Mouse (Mus musculus): ENCODE measurements at regions not wholly inside any gene's neighbourhood (a gene's known extent, or its start where the extent isn't known, plus 50 kb on each side); places are given as distances from the start of the nearest gene placed in this dataset.
A peak's percentile ranks its signal among the peaks of the same experiment; 100 is the strongest.
"Not testable (repeated sequence)": the region's sequence is repeated elsewhere in the genome, so short reads cannot be mapped to it uniquely, and the experiment has no call there.

DNA sequence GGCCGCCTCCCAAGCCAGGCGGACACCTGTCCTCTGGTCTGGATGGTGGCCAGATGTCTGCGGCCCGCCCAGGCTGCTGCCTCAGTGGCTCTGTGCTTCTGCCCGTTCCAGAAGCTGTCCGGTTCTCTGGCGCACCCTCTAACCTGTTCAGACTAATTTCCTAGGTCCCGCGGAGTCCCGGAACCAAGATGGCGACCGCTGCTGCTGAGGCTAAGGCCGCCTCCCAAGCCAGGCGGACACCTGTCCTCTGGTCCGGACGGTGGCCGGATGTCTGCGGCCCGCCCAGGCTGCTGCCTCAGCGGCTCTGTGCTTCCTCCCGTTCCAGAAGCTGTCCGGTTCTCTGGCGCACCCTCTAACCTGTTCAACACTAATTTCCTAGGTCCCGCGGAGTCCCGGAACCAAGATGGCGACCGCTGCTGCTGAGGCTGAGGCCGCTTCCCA, 318.1 kb downstream of the Dad1 start:
- H3K36me3 ChIP-seq (replicated peaks); H3K9me3 ChIP-seq; H3K27me3 ChIP-seq; H3K4me2 ChIP-seq; ATAC-seq (ENCODE audit: low FRiP score); H3K9ac ChIP-seq; H3K4me3 ChIP-seq (replicated peaks); H3K27ac ChIP-seq; H3K4me1 ChIP-seq: not testable (repeated sequence)
- WGBS: 97% methylated on average over 29 of the region's 29 CpGs

DNA sequence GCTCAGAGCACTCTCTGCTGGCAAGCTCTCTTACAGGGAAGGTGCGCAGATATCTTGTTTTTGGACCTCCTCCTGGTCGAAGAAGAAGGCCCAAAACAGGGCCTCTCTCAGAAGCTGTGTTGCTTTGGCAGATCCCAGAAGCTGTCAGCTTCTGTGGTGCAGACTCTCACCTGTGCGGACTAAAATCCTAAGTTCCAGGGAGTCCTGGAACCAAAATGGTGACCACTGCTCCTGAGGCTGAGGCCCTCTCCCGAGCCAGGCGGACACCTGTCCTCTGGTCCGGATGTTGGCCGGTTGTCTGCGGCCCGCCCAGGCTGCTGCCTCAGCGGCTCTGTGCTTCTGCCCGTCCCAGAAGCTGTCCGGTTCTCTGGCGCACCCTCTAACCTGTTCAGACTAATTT, 318.6 kb downstream of the Dad1 start:
- not testable (repeated sequence) for H3K36me3 ChIP-seq (replicated peaks); H3K4me3 ChIP-seq (replicated peaks); H3K9me3 ChIP-seq; H3K4me2 ChIP-seq; H3K9ac ChIP-seq; H3K4me1 ChIP-seq; ATAC-seq (ENCODE audit: low FRiP score); H3K27me3 ChIP-seq; H3K27ac ChIP-seq
- 95% methylated on average over 9 of the region's 13 CpGs for WGBS

DNA sequence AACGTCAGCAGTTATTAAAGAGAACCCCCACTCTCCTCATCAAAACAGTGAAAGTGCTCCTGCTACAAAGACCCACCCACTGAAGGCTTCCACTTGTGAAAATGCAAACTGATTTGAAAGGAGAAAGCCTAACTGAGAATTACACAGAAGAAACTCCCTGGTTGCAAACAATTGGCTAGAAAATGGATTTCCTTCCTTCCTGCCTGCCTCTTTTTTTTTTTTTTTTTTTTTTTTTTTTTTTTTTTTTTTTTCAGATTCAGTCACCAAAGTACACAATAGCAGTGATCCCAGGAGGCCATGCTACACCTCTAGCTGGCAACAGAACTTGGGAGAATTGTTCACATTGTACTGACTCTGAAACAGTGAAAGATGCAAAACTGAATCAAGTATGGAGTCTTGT, 343.0 kb downstream of the Dad1 start:
- Histone ChIP-seq H3K4me3 (replicated peaks) (no peak overlapping the region), H3K4me2 (no peak overlapping the region), H3K36me3 (replicated peaks) (no peaks in the 10 kb centered on the region), H3K4me1 (no peaks in the 10 kb centered on the region), H3K9ac (no peak overlapping the region), H3K9me3 (no peaks in the 10 kb centered on the region), H3K27me3 (no peaks in the 10 kb centered on the region), H3K27ac (no peak overlapping the region)
- no peak for ATAC-seq (ENCODE audit: low FRiP score)
- WGBS: 86% methylated on average over 1 of the region's 1 CpGs

DNA sequence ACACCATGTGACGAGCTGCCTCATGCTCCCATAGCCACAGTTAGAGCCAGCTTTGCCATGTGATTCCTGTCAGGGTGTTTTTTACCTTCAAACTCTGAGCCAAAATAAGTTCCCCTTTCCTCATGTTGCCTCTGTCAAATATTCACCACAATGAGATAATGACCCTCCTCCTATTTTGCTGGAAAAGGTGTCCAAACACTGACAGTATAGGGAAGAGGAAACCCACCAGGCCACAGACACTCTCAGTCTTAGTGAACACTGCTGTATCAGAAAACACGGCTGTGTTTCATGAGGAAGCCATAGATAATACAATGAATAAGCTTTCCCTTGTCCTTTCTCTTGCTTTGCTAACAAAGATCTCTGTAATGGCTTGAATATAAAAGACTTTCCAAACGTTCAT, 349.3 kb downstream of the Dad1 start:
- WGBS: 67% methylated on average over 3 of the region's 3 CpGs
- Histone ChIP-seq H3K4me2 (no peak overlapping the region), H3K4me1 (no peaks in the 10 kb centered on the region), H3K27ac (no peak overlapping the region), H3K36me3 (replicated peaks) (no peaks in the 10 kb centered on the region), H3K9ac (no peak overlapping the region), H3K9me3 (no peaks in the 10 kb centered on the region), H3K27me3 (no peaks in the 10 kb centered on the region), H3K4me3 (replicated peaks) (no peak overlapping the region)
- ATAC-seq (ENCODE audit: low FRiP score): no peak

DNA sequence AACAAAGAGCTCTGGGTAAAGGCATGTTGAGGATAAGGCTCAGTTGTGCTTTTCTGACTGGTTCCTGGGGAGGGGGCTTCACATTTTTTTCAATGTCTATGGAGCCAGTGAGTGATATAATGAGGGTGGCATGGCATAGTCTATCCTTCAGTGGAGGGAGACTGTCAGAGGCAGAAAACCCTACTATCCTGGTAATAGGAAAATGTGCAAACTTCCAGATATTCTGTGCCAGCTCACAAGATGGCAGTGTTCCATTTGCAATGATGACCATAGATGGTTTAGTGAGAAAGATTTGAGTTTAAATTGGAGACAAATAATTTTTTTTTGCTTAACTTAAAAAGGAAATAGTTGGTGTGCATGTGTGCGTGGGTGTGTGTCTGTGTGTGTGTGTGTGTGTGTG, 352.8 kb downstream of the Dad1 start:
- 88% methylated on average over 1 of the region's 1 CpGs for WGBS
- no peaks in the 10 kb centered on the region for H3K27me3 ChIP-seq
- no peak for ATAC-seq (ENCODE audit: low FRiP score)
- no peaks in the 10 kb centered on the region for H3K9me3 ChIP-seq
- H3K4me3 ChIP-seq (replicated peaks): no peak overlapping the region
- no peak overlapping the region for H3K9ac ChIP-seq
- no peaks in the 10 kb centered on the region for H3K4me1 ChIP-seq
- no peak overlapping the region for H3K27ac ChIP-seq
- no peak overlapping the region for H3K4me2 ChIP-seq
- no peaks in the 10 kb centered on the region for H3K36me3 ChIP-seq (replicated peaks)

DNA sequence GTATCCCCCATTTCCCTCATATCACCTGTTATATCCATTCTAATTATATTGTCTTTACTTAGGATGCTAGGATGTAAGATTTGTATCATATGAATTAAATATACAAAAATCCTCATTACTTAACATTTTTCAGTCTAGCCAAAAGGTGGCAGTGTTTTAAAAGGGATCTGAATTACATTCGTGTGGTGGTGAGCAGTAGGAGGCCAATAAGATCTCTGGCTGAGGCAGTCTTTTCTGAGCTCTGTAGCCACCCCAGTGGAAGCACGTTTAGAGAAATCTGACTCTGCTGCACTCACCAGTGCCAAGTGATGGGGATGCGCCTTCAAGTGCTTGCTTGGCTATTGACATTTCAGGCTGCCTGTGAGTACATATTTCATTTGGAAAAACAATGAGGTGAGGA, 372.6 kb downstream of the Dad1 start:
- H3K9me3 ChIP-seq: no peaks in the 10 kb centered on the region
- H3K4me3 ChIP-seq (replicated peaks): no peak overlapping the region
- no peak overlapping the region for H3K4me2 ChIP-seq
- no peak for ATAC-seq (ENCODE audit: low FRiP score)
- H3K9ac ChIP-seq: no peak overlapping the region
- H3K36me3 ChIP-seq (replicated peaks): no peaks in the 10 kb centered on the region
- no peaks in the 10 kb centered on the region for H3K4me1 ChIP-seq
- WGBS: 12% methylated on average over 3 of the region's 3 CpGs
- no peaks in the 10 kb centered on the region for H3K27me3 ChIP-seq
- no peak overlapping the region for H3K27ac ChIP-seq

DNA sequence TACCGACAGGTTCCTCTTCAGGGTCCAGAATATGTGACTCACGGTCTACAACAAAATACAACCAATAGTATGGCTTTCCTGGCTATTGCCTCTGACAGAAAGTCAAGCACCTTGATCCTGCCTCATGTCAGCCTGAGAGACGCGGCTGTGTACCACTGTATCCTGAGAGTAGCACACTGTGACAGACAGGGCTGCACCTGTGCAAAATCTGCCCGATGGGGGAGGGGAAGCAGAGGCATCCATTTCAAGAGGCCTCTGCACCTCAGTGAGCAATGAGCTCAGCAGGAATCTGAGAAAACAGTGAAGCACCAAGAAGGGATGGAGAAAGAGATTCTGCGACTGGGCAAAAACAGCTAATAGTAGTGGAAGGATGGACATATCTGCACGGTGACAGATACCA, 377.3 kb downstream of the Dad1 start:
- H3K4me2 ChIP-seq: no peak overlapping the region
- 66% methylated on average over 7 of the region's 7 CpGs for WGBS
- ATAC-seq (ENCODE audit: low FRiP score): no peak

DNA sequence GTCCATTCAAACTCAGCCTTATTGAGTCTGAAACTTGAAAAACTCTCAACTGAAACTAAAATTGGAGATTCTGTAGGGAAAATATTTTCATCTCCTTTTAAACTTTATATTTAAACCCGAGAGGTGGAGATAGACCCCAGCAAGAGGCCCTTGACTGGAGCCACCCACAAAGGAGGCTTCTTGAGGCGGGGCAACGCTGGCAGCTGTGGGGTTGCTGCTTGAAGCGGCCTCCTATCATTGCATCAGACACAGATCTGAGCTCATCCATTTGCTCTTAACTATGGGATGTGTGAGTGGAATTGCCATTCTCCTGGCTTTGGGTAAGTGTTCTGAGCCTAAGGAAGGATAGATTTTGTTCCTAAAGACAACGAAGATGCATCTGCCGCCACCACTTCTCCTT, 378.2 kb downstream of the Dad1 start:
- H3K9me3 ChIP-seq: no peaks in the 10 kb centered on the region
- no peak overlapping the region for H3K4me3 ChIP-seq (replicated peaks)
- H3K27me3 ChIP-seq: no peaks in the 10 kb centered on the region
- no peak overlapping the region for H3K9ac ChIP-seq
- no peaks in the 10 kb centered on the region for H3K4me1 ChIP-seq
- 54% methylated on average over 6 of the region's 6 CpGs for WGBS
- no peak for ATAC-seq (ENCODE audit: low FRiP score)
- H3K4me2 ChIP-seq: no peak overlapping the region
- H3K36me3 ChIP-seq (replicated peaks): no peaks in the 10 kb centered on the region
- no peak overlapping the region for H3K27ac ChIP-seq

More for the DNA sequence above, 377.3 kb downstream of the Dad1 start:
- Histone ChIP-seq H3K9ac (no peak overlapping the region), H3K36me3 (replicated peaks) (no peaks in the 10 kb centered on the region), H3K4me3 (replicated peaks) (no peak overlapping the region), H3K9me3 (no peaks in the 10 kb centered on the region), H3K4me1 (no peaks in the 10 kb centered on the region), H3K27ac (no peak overlapping the region), H3K27me3 (no peaks in the 10 kb centered on the region)

DNA sequence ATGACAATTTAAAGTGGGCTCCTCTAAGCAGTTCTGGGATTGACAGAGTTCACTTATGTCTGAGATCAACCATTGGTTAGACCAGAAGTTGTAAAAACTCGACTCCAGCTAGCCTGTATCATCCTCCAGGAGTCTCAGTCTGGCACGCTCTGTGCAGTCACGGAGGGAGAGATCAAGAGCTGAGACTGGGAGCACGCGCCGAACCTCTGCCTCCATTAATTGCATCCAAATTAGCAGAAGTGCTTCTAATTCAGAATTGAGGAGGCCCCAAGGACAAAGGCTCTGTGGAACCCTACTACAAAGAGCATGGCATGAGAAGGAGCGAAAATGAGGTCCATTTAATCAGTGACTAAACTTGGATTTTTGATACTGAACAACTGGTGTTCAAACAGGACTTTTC, 406.9 kb downstream of the Dad1 start:
- no peak overlapping the region for H3K27ac ChIP-seq
- H3K27me3 ChIP-seq: no peaks in the 10 kb centered on the region
- no peaks in the 10 kb centered on the region for H3K9me3 ChIP-seq
- 41% methylated on average over 7 of the region's 7 CpGs for WGBS
- H3K9ac ChIP-seq: no peak overlapping the region
- H3K4me3 ChIP-seq (replicated peaks): no peak overlapping the region
- H3K36me3 ChIP-seq (replicated peaks): no peaks in the 10 kb centered on the region
- peaks cover 5% of the 10 kb centered on the region; the same call in 1 of the 2 replicates for H3K4me1 ChIP-seq
- peak overlapping the region; percentile 30; the same call in 1 of the 2 replicates for H3K4me2 ChIP-seq
- ATAC-seq (ENCODE audit: low FRiP score): peak; percentile 70; the same call in 1 of the 2 replicates

DNA sequence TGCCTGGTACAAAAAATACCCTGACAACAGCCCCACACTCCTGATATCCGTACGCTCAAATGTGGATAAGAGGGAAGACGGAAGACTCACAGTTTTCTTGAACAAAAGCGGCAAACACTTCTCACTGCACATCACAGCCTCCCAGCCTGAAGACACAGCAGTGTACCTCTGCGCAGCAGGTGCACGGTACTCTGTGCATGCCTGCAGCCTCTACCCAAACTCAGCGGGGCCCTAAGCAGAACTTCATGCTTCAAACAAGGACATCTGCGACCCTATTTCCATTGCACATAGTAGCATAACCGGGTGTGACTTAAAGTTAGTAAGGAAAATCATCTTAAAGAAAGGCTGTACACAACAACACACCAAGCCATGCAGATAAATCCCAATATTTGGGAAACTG, 408.3 kb downstream of the Dad1 start:
- no peak overlapping the region for H3K9ac ChIP-seq
- no peak overlapping the region for H3K4me3 ChIP-seq (replicated peaks)
- no peaks in the 10 kb centered on the region for H3K9me3 ChIP-seq
- ATAC-seq (ENCODE audit: low FRiP score): no peak
- 90% methylated on average over 9 of the region's 9 CpGs for WGBS
- no peaks in the 10 kb centered on the region for H3K36me3 ChIP-seq (replicated peaks)
- H3K4me2 ChIP-seq: no peak overlapping the region
- H3K27me3 ChIP-seq: no peaks in the 10 kb centered on the region
- no peak overlapping the region for H3K27ac ChIP-seq
- H3K4me1 ChIP-seq: peaks cover 5% of the 10 kb centered on the region; the same call in 1 of the 2 replicates

DNA sequence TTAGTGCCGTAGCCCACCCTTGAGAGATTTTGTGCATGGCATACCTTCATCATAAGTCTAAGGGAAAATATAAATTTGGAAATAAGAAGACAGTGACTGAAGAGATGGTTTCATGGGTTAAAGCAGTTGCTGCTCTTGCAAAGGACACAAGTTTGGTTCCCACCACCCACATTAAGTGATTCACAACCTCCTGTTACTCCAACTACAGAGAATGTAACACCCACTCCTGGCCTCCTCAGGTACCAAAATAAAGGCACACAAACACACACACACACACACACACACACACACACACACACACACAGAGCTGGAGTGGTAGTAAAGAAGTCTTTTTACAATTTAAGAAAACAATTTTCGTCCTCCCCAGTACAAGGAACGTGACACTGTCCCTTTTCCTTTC, 421.4 kb downstream of the Dad1 start:
- Histone ChIP-seq H3K27ac (no peak overlapping the region), H3K9ac (no peak overlapping the region), H3K4me1 (no peaks in the 10 kb centered on the region), H3K36me3 (replicated peaks) (no peaks in the 10 kb centered on the region), H3K4me2 (no peak overlapping the region), H3K9me3 (no peaks in the 10 kb centered on the region), H3K27me3 (no peaks in the 10 kb centered on the region), H3K4me3 (replicated peaks) (no peak overlapping the region)
- WGBS: 86% methylated on average over 3 of the region's 3 CpGs
- no peak for ATAC-seq (ENCODE audit: low FRiP score)

DNA sequence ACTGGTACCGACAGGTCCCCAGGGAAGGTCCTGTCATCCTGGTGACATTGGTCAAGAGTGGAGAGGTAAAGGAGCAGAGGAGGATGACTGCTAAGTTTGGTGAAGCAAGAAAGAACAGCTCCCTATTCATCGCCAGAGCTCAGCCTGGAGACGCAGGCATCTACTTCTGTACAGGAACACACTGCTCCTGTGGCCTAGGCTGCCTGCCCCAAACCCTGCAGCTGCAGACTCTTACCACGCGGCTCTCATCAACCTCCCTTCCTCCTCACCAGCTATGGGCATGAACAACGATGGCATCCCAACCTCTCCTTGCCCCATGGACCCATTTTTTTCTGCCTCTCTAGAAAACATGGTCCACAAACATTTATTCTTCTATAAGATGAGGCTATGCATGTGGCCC, 422.3 kb downstream of the Dad1 start:
- H3K9ac ChIP-seq: no peak overlapping the region
- H3K4me3 ChIP-seq (replicated peaks): no peak overlapping the region
- WGBS: 93% methylated on average over 6 of the region's 6 CpGs
- ATAC-seq (ENCODE audit: low FRiP score): no peak
- no peak overlapping the region for H3K4me2 ChIP-seq
- no peaks in the 10 kb centered on the region for H3K27me3 ChIP-seq
- no peaks in the 10 kb centered on the region for H3K4me1 ChIP-seq
- no peaks in the 10 kb centered on the region for H3K9me3 ChIP-seq
- H3K27ac ChIP-seq: no peak overlapping the region
- no peaks in the 10 kb centered on the region for H3K36me3 ChIP-seq (replicated peaks)

DNA sequence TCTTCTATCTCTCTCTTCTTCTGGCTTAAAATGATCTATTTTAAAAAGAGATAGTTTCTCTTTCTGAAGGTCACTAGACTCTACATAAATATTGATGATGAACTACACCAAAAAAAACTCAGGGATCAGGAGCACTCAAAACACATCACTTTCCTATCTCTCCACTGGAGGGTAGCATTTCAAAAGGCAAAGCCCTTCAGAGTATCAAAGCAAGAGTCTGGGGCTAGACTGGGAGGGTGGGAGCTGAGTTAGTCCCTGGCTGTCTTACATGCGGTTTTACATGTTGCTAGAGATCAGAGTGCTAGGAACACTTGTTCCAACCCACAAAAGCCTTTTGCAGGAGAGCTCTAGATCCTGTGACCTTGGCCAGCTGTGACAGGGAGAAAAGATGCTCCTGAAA, 423.2 kb downstream of the Dad1 start:
- no peak overlapping the region for H3K9ac ChIP-seq
- H3K4me3 ChIP-seq (replicated peaks): no peak overlapping the region
- H3K36me3 ChIP-seq (replicated peaks): no peaks in the 10 kb centered on the region
- no peaks in the 10 kb centered on the region for H3K4me1 ChIP-seq
- H3K27ac ChIP-seq: no peak overlapping the region
- H3K27me3 ChIP-seq: no peaks in the 10 kb centered on the region
- WGBS: 37% methylated on average over 1 of the region's 1 CpGs
- no peak for ATAC-seq (ENCODE audit: low FRiP score)
- no peak overlapping the region for H3K4me2 ChIP-seq
- H3K9me3 ChIP-seq: no peaks in the 10 kb centered on the region

DNA sequence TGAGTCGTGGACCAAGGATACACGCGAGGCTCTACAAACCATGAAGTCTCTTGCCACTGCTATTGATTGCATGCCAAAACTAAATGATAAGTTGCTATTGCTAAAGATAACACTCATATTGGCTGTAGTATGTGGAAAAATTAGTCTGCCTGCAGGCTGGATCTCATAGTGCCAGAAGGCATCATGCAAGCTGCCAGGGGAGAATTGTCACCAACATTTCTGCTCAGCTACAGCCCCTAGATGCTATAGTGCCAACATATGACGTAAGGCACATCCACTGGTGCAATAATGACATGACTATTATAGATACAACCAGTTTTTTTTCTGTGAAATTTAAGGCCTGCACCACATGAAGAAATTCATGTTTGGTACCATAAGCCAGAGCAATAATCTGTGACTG, 427.1 kb downstream of the Dad1 start:
- no peak overlapping the region for H3K4me2 ChIP-seq
- H3K36me3 ChIP-seq (replicated peaks): no peaks in the 10 kb centered on the region
- H3K27me3 ChIP-seq: no peaks in the 10 kb centered on the region
- H3K27ac ChIP-seq: no peak overlapping the region
- no peak overlapping the region for H3K4me3 ChIP-seq (replicated peaks)
- ATAC-seq (ENCODE audit: low FRiP score): no peak
- no peaks in the 10 kb centered on the region for H3K4me1 ChIP-seq
- H3K9me3 ChIP-seq: no peaks in the 10 kb centered on the region
- WGBS: 88% methylated on average over 4 of the region's 4 CpGs
- no peak overlapping the region for H3K9ac ChIP-seq
